Mouse (Mus musculus) embryonic facial prominence, embryonic 14.5 days (tissue): Measurements from ENCODE around the gene Trim43a. TPM values are rescaled to one million over a fixed set of nuclear protein-coding genes. Genes with fewer than 3 reads are reported as not detected.
"Not testable (repeated sequence)": the region's sequence is repeated elsewhere in the genome, so short reads cannot be mapped to it uniquely, and the experiment has no call there.

Experiments
- ATAC-seq: fragments of 200-750 bp; cut with Nextera tagmentation; 2 replicates; pipeline ENCODE4 v1.8.0; 2017; ENCODE audit warnings: low read depth, moderate number of reproducible peaks, moderate TSS enrichment
- DNase-seq: peaks from one replicate; pipeline ENCODE4 v3.0.0-alpha.2; 2015; ENCODE audit warnings: low spot score
- H3K27ac ChIP-seq: fragments of 300-500 bp; sonication (generic); replicated peaks from 2 replicates; pipeline ENCODE4 v1.5.1; 2014; ENCODE audit warnings: low read depth, mild to moderate bottlenecking, low read length, moderate library complexity
- H3K27me3 ChIP-seq: fragments of 300-500 bp; sonication (generic); replicated peaks from 2 replicates; pipeline ENCODE4 v1.6.1; 2014; ENCODE audit warnings: low read length; ENCODE audit not compliant: control insufficient read depth, insufficient read depth
- H3K36me3 ChIP-seq: fragments of 300-500 bp; sonication (generic); 2 replicates; pipeline ENCODE4 v1.6.1; 2014; ENCODE audit warnings: low read length, mixed read lengths; ENCODE audit not compliant: control insufficient read depth, insufficient read depth
- H3K4me1 ChIP-seq: fragments of 300-500 bp; sonication (generic); 2 replicates; pipeline ENCODE4 v1.6.1; 2014; ENCODE audit warnings: antibody characterized with exemption, low read length; ENCODE audit not compliant: control insufficient read depth, insufficient read depth
- H3K4me2 ChIP-seq: fragments of 300-500 bp; sonication (generic); 2 replicates; pipeline ENCODE4 v1.6.1; 2014; ENCODE audit warnings: low read depth, mild to moderate bottlenecking, low read length, moderate library complexity, mixed read lengths
- H3K4me3 ChIP-seq: fragments of 300-500 bp; sonication (generic); 2 replicates; pipeline ENCODE4 v1.5.1; 2014; ENCODE audit warnings: low read depth, mild to moderate bottlenecking, low read length
- H3K9ac ChIP-seq: fragments of 300-500 bp; sonication (generic); 2 replicates; pipeline ENCODE4 v1.6.1; 2014; ENCODE audit warnings: low read depth, mild to moderate bottlenecking, low read length, moderate library complexity, mixed read lengths
- H3K9me3 ChIP-seq: fragments of 300-500 bp; sonication (generic); 2 replicates; pipeline ENCODE4 v1.6.1; 2016; ENCODE audit warnings: low read length; ENCODE audit not compliant: control insufficient read depth
- WGBS: fragments of 180-500 bp; shearing (Covaris S2); extraction: QIAGEN DNeasy Blood & Tissue Kit; methylation state at CpG from one replicate; pipeline ENCODE4 v1.1.7; 2014; 5-methylcytosine and 5-hydroxymethylcytosine counted together
- polyA plus RNA-seq: library from polyadenylated mRNA; unstranded; fragments of >200 nt; fragmentation: Nextera tagmentation; extraction: Ambion mirVana; gene quantifications from 2 replicates; pipeline ENCODE4 v1.2.1, GENCODE M21; 2014

Gene Trim43a
- polyA plus RNA-seq, 1 experiment from 2014 or later: not detected

GRCm38 (mm10) chr9:88547851-88548613 is 32.7 kb upstream of the Trim43a start, which contains the start of gene Zfp949:
TSS of gene Zfp949 (plus strand) at chr9:88548020.
- H3K4me3 ChIP-seq: peak within 1 kb of the TSS; percentile 76
- peak; percentile 96 for DNase-seq
- peak; percentile 96 for ATAC-seq
- peak within 1 kb of the TSS; percentile 75 for H3K9ac ChIP-seq
- WGBS: under 1% methylated on average over 30 of the region's 30 CpGs
- H3K36me3 ChIP-seq: peaks cover 9% of the 10 kb centered on the region; the same call in 1 of the 2 replicates
- H3K4me2 ChIP-seq: peak within 1 kb of the TSS; percentile 63
- no peaks in the 10 kb centered on the region for H3K27me3 ChIP-seq
- peaks cover 15% of the 10 kb centered on the region for H3K4me1 ChIP-seq
- H3K9me3 ChIP-seq: no peaks in the 10 kb centered on the region
- H3K27ac ChIP-seq: peak within 1 kb of the TSS; percentile 86

GRCm38 (mm10) chr9:88548614-88548945 is 32.1 kb upstream of the Trim43a start:
- DNase-seq (no peak), ATAC-seq (no peak)
- Histone ChIP-seq H3K9me3 (no peaks in the 10 kb centered on the region), H3K36me3 (peaks cover 12% of the 10 kb centered on the region; the same call in 1 of the 2 replicates), H3K9ac (peak overlapping the region; percentile 75), H3K4me1 (peaks cover 15% of the 10 kb centered on the region), H3K4me3 (peak overlapping the region; percentile 76), H3K27me3 (no peaks in the 10 kb centered on the region), H3K4me2 (peak overlapping the region; percentile 63), H3K27ac (peak overlapping the region; percentile 86)
- 4% methylated on average over 8 of the region's 8 CpGs for WGBS

- peaks cover 15% of the 10 kb centered on the region for H3K4me1 ChIP-seq
- DNase-seq: no peak
- no peak overlapping the region for H3K27ac ChIP-seq
- no peak for ATAC-seq
- no peaks in the 10 kb centered on the region for H3K27me3 ChIP-seq
- H3K36me3 ChIP-seq: peaks cover 37% of the 10 kb centered on the region
- H3K4me3 ChIP-seq: no peak overlapping the region
- 98% methylated on average over 14 of the region's 14 CpGs for WGBS
- H3K4me2 ChIP-seq: no peak overlapping the region
- no peaks in the 10 kb centered on the region for H3K9me3 ChIP-seq
- no peak overlapping the region for H3K9ac ChIP-seq
Observed at GRCm38 (mm10) chr9:88553071-88553470, 27.6 kb upstream of the Trim43a start.

GRCm38 (mm10) chr9:88558146-88558545 is 22.5 kb upstream of the Trim43a start:
- 91% methylated on average over 4 of the region's 4 CpGs for WGBS
- Histone ChIP-seq H3K27ac (no peak overlapping the region), H3K36me3 (peaks cover 60% of the 10 kb centered on the region), H3K4me3 (no peak overlapping the region), H3K9me3 (peaks cover 7% of the 10 kb centered on the region; the same call in 1 of the 2 replicates), H3K9ac (no peak overlapping the region), H3K4me1 (no peaks in the 10 kb centered on the region), H3K27me3 (no peaks in the 10 kb centered on the region), H3K4me2 (no peak overlapping the region)
- DNase-seq: no peak
- no peak for ATAC-seq

GRCm38 (mm10) chr9:88561476-88561875 is 19.2 kb upstream of the Trim43a start:
- H3K9me3 ChIP-seq: peaks cover 17% of the 10 kb centered on the region
- not testable (repeated sequence) for H3K27me3 ChIP-seq, ATAC-seq, H3K27ac ChIP-seq, H3K4me2 ChIP-seq, H3K4me1 ChIP-seq, H3K9ac ChIP-seq, H3K4me3 ChIP-seq, DNase-seq
- WGBS: 95% methylated on average over 2 of the region's 2 CpGs
- peaks cover 58% of the 10 kb centered on the region for H3K36me3 ChIP-seq

GRCm38 (mm10) chr9:88570471-88570870 is 10.2 kb upstream of the Trim43a start:
- peaks cover 41% of the 10 kb centered on the region for H3K9me3 ChIP-seq
- not testable (repeated sequence) for H3K4me2 ChIP-seq, H3K9ac ChIP-seq, DNase-seq, ATAC-seq, H3K4me3 ChIP-seq, H3K27ac ChIP-seq, H3K27me3 ChIP-seq, H3K4me1 ChIP-seq
- 100% methylated on average over 3 of the region's 3 CpGs for WGBS
- H3K36me3 ChIP-seq: peaks cover 43% of the 10 kb centered on the region

- DNase-seq, ATAC-seq, H3K9ac ChIP-seq, H3K27me3 ChIP-seq, H3K4me1 ChIP-seq, H3K27ac ChIP-seq, H3K9me3 ChIP-seq, H3K4me3 ChIP-seq, H3K4me2 ChIP-seq, H3K36me3 ChIP-seq: not testable (repeated sequence)
- 67% methylated on average over 4 of the region's 6 CpGs for WGBS
Observed at GRCm38 (mm10) chr9:88593708-88594107, 13.0 kb downstream of the Trim43a start.

- H3K4me3 ChIP-seq: peak overlapping the region; percentile 35
- under 1% methylated on average over 38 of the region's 50 CpGs for WGBS
- not testable (repeated sequence) for H3K4me1 ChIP-seq, H3K27me3 ChIP-seq, H3K36me3 ChIP-seq, H3K27ac ChIP-seq, H3K9me3 ChIP-seq
- peak overlapping the region; percentile 49; the same call in 1 of the 2 replicates for H3K9ac ChIP-seq
- peak; percentile 99 for ATAC-seq
- DNase-seq: peak; percentile 96
- H3K4me2 ChIP-seq: peak overlapping the region; percentile 55
Observed at GRCm38 (mm10) chr9:88599206-88600162, 18.8 kb downstream of the Trim43a start.
